Mouse (Mus musculus) urinary bladder, adult 2 months (tissue): ENCODE measurements around the gene Gls2. TPM values are rescaled to one million over a fixed set of nuclear protein-coding genes. Genes with fewer than 3 reads are reported as not detected.
"Not testable (repeated sequence)": the region's sequence is repeated elsewhere in the genome, so short reads cannot be mapped to it uniquely, and the experiment has no call there.

Experiments used
- DNase-seq: peaks from one replicate; pipeline ENCODE4 v3.0.0; 2022; ENCODE audit warnings: low spot score
- polyA plus RNA-seq: library from polyadenylated mRNA; depleted of rRNA; stranded (reverse); fragments of >200 nt; gene quantifications from 2 replicates; pipeline ENCODE4 v1.2.3, GENCODE M21; 2012; rRNA removed

Gls2 gene
- polyA plus RNA-seq = 1.5 TPM in 2 replicates

DNA sequence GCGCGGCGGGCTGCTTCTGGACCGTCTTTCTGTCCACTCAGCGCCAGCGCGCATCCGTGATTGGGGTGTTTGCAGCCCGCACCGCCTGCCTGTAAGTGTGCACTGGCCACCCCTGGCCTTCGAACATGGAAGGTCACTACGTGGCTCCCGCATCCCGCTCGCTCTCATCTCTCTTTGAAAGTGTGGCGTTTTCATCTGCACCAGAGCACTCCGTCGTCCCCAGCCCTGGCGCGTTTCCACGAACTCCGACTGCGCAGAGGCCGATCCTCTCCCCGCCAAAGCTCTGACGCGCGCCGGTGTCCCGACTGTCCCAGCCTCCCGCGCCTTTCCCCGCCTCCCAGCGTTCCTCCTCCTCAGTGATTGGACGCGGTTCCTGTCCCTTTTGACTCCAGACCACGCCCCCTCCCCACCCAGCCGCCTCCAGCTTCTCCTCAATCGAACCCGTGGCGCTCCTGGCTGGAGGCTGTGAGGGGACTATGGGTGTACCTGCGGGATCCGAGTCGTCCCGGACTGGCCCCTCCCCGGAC is at the start of gene Gls2:
Gene Gls2 (plus strand): TSS at position 434 of the 527 bp plus-strand sequence.
- DNase-seq = peak; percentile 89

DNA sequence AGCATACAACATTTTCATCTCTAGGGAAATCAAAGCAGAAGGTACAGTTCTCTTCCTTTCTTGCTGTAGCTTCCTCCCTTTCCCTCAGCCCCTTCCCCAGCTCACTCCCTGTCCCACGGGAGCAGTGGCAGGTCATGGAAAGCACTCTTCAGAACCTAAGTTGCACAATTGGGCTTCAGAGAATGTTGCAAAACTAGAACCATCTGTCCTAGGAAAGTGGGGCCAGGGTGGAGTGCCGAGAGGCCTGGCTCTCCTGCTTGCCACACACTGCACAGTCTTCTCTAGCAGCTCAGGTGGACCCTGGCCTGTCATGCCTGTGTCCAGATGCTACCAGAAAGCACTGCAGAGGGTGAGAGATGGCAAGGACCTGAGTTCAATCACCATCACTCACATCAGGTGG is 49.3 kb upstream of the Gls2 start:
- DNase-seq = no peak

DNA sequence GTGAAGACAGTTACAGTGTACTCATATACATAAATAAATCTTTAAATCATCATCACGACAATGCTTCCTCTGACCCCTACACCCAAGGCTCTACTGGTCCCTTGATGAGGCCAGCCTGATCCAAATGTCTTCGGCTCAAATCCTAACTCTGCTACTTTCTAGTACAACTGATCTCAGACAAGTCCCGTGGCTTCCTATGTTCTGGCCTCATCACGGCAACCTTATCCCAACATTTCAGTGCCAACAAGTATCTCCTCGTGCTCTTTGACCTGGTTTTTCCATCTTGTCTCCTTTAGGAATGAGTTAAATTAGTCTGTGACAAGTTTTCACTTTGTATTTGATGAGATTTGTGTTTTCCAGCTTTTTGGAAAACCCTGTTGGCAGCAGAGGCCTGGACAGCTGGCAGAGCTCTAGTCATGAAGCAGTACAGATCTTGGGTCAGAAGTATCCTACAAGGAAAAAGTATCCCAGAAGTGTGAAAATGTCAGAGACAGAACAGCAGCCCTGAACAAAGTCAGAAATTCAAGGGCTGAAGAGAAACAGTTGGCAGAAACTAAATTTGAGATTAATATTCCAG is 45.4 kb upstream of the Gls2 start:
- DNase-seq = no peak

DNA sequence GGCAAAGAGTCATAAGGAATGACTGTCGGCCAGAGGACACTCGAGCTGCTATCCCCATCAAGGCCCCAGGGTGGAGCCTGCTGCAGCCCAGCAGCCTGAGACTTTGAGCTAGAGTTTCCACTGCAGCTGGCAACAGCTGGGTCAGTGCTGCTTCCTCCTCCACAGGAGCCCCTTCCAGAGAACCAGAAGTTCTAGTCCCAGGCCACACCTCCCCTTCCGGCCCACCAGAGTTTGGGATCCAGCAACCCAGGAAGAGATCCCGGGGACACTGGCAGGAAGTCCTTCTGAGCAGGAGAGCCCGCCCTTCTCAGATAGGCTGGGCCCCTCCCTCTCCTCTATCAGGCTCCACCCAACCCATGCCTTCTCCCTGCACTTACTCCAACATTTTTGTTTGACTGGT is 44.7 kb upstream of the Gls2 start:
- peak; percentile 48 for DNase-seq

DNA sequence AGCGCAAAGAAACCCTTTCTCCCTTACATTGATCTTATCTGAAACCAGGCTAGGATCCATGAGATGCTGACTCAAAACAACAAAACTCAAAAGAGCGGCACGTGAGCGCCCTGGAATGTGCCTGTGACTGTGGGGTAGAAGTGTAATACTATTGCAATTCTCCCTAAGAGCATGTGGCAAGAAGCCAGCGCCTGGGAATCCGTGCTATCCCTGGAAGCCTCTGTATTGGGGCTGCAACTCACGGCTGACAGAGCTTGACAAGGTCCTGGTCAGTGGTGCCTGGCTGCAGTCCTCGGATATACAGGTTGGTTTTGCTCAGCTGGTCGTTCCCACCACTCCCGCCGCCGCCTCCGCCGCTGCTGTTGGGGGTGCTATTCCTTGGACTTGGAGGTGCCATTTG is 43.3 kb upstream of the Gls2 start:
- peak; percentile 47 for DNase-seq

DNA sequence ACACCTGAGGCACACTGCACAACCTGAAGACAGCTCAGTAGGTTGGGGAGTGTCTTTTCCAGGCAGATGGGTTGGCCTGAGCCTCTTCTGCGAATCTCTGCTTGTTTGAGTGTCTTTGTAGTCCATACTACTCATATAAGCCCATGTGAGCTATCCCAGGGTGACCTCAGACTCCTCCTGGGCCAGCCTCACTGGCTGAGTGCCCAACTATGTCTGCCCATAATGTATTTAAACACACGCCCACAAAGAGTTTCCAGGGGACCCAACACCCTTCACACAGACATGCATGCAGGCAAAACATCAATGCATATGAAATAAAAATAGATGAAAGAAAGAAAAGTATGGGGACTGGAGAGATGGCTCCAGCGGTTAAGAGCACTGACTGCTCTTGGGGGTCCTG is 40.3 kb upstream of the Gls2 start:
- no peak for DNase-seq

DNA sequence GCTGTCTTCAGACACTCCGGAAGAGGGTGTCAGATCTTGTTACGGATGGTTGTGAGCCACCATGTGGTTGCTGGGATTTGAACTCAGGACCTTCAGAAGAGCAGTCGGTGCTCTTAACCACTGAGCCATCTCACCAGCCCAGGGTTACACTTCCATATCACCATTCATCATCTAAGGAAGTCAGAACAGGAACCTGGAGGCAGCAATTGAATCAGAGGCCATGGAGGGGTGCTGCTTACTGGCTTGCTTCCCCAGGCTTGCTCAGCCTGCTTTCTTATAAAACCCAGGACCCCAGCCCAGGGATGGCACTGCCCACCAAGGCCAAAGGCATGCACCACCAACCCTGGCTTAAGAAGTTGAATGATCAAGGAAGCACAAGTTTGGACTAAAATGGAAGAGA is 28.5 kb upstream of the Gls2 start:
- not testable (repeated sequence) for DNase-seq

DNA sequence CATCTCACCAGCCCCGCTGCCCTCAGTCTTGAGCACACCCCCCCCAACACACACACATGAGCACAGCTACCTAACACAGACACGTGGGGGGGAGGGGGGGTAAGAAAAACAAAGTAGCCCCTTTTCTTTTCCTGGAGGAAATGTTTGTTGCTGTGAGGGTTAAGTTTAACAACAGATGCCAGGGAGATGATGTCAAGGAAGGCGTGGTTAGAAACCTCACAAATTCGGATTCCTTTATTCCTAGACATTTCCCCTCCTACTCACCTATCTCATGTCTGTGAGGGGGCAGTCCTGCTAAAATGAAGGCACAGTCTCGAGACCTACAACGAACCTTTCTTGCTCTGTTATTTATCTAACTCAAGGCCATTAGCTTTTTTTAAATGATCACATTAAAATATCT is 27.2 kb upstream of the Gls2 start:
- DNase-seq = no peak

DNA sequence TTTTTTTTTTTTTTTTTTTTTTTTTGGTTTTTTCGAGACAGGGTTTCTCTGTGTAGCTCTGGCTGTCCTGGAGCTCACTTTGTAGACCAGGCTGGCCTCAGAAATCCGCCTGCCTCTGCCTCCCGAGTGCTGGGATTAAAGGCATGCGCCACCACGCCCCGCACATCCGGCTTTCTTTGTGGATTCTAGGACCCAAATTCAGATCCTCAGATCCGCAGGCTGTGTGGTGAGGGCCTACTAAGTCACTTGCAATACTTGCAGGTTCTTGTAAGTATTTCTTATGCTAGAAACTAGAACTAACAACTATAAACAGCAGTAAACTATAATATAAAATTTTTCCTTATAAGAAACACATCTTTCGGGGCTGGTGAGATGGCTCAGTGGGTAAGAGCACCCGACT is 22.9 kb upstream of the Gls2 start:
- not testable (repeated sequence) for DNase-seq

DNA sequence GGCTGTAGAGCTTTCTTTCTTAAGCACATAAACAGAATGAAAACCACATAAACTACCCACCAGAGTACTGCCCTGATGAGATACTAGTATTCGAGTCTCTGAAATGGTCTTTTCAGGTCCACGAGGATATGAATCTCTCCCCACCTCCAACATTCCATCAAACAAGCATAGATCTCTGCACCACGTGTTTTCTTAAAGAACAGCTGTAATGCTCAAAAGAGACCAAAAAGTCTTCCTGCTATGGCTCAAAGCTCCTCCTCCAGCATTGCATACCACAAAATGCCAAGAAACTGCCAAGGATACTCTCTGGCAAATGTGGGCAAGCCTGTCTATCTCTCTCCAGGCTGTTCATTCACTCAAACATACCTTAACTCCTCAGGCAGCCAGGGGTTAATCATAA is 19.0 kb upstream of the Gls2 start:
- no peak for DNase-seq

DNA sequence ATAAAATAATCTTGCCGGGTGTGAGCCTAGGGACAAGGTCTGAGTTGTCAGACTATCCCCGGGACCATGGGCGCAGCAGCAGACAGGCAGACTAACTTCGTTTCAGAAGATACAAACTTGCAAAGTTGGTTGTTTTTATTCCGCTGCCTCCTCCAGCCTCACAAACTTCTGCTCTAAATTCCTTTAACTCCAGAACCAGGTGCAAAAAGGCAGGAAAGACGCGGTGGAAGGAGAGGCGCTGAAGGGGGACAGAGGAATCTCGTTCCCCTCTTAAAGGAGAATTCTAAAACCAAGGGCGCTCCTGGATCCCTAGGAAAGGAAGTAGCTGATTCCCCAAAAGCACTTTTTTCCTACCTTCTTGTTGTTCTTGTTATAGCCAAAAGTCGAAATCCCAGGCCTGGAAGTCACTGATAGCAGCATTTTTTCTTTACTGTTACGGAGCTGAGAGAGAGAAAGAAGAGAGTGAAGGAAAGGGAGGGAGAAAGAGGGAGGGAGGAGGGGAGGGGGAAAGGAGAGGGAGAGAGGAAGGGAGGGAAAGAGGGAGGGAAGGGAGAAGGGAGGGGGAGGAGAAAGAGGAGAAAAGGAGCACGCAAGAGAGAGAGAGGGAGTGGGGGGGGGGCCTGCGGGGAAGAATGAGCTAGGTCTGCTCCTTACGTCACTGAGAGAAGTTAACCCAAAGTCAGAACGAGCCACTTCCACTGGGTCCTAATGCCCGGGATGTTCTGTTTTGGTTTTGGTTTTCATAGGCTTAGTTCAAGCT is 18.1 kb upstream of the Gls2 start:
- DNase-seq = no peak

DNA sequence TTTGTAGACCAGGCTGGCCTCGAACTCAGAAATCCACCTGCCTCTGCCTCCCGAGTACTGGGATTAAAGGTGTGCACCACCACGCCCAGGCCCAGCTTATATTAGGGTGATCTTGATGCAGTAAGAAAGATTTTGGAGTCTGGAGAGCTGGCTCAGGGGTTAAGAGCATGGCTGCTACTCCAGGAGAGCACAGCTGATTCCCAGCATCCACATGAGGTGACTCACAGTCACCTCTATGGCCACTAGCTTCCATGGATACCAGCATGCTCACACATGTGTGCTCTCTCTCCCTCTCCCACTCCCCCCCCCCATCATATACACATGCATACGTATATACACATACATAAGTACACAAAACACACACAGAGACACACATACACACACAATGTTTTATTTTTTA is 16.9 kb upstream of the Gls2 start:
- no peak for DNase-seq

DNA sequence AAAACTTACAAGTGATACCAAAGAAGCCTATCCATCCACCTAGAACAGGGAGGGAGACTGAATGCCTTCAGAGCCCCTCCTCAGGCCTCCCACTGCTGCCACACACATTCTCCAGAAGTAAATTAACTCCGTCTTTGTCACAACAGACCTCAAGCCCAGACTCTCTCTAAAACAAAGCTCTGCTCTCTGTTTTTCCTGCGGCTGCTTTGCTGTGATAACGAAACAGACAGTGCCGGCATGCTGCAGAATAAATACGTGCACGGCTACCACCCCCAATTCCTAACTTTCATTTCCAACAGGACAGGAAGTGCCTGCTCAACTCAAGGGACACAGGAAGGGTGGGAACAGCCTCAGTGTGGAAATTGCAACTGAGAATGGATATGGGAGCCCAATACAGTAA is 14.3 kb upstream of the Gls2 start, which contains the start of gene Rbms2:
Gene Rbms2 (minus strand): TSS at position 309 of the 400 bp plus-strand sequence.
- DNase-seq = no peak

DNA sequence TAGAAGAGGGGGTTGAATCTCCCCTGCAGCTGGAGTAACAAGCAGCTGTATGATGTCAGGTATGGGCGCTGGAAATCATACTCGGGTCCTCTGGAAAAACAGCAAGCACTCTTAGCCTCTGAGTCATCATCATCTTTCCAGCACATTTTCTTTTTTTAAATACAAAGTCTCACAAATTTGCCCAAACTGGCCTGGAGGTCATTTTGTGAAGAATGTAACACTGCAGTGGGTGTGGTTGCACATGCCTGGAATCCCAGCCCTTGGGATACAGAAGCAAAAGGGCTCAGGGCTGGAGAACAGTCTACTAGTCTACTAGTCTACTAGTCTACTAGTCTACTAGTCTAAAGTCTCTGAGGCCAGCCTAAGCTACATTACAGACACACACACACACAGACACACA is 10.0 kb upstream of the Gls2 start:
- no peak for DNase-seq

DNA sequence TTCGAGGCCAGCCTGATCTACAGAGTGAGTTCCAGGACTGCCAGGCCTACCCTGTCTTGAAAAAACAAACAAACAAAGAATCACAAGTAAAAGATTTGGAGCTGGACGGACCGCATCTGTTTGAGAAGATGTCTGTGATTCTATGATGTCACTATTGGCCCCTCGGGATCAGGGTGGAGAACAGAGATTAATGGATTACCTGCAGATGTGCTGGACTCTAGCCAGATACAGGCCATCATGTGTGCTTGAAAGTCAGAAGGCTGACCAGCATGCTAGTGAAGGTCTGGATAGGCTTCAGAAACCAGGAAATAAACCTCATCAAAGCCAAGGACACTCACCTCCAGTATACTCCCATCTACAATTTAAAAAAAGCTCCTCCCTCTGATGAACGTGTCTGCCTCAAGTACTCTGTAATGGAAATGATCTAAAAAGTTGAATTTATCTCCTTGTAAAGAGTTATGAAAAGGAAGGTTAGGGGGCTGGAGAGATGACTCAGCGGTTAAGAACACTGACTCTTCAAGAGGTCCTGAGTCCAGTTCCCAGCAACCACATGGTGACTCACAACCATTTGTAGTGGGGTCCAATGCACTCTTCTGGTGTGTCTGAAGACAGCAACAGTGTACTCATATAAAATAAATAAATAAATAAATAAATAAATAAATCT is 8.8 kb upstream of the Gls2 start:
- DNase-seq = no peak

DNA sequence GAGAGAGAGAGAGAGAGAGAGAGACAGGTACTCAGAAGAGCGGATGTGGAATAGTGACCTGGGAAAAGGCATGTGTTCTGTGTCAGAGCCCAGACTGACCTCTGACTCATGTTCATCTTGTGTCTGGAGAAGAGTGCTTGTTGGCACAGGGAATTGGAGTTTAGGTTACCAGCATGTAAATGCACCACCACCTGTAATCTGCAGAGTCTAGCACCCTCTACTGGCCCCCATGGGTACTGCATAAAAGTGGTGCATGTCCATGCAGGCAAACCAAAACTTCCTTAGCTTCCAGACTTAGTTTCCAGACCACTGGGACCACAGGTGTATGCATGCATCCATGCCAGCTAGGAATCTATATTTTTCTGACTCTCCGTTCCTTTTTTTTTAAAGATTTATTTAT is 8.3 kb upstream of the Gls2 start:
- DNase-seq = peak; percentile 43

DNA sequence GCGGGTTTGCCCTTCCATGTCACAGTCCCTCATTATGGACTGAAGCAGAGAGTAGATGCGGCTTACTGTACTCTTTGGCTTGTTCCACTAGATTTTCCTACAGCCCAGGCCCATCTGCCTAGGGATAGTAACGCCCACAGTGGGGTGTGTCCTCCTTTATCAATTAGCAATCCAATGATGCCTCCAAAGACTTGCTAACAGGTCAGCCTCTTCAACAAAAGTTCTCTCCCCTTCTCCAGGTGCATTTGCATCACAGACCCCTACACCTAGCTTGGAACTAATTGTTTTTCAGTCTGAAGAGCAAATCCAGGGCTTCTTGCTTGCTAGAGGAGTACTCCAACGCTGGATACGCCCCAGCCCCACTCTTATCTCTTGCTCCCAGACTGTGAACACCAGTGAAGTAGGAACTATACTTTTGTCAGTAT is 7.1 kb upstream of the Gls2 start:
- DNase-seq = no peak

DNA sequence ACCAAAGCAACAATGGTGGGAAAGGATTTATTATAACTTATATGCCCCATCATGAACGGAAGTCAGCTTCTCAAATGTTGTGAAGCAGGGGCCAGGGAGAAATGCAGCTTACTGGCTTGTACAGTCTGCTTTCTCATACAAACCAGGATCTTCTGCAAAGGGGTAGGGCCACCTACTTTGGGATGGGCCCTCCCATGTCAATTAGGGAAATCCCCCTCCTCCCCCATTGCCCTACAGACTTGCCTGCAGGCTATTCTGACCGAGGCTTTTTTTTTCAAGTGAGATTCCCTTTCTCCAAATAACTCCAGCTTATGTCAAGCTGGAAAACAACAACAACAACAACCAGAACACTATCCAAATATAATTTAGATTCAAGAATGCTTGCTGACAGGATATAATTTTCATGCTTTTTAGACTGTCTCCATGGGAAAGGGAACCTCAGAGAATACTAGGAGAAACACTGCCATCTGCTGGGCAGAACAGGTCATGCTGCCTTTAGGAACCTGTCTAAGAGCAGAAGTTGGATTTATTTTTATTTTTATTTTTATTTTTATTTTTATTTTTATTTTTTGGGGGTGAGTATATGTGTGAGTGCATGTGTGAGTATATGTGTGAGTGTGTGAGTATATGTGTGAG is 5.9 kb upstream of the Gls2 start:
- no peak for DNase-seq

DNA sequence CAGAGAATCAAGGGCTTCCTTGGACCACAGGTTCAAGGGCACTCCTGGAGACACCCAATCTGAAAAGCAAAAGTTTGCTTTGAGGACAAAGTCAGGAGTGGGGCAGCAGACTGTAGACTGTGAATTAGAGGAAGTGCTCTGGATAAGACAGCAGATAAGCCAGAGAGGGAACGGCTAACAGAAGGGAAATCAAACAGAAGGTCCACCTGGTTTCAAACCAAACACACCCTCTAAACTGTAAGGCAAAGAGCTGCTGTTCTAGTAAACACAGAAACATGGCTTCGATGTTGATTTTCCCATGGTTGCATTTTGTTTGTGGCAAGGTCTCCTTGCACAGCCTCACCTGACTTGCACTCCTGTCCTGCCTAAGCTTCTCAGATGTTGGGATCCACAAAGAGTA is 2.8 kb upstream of the Gls2 start:
- DNase-seq = no peak

DNA sequence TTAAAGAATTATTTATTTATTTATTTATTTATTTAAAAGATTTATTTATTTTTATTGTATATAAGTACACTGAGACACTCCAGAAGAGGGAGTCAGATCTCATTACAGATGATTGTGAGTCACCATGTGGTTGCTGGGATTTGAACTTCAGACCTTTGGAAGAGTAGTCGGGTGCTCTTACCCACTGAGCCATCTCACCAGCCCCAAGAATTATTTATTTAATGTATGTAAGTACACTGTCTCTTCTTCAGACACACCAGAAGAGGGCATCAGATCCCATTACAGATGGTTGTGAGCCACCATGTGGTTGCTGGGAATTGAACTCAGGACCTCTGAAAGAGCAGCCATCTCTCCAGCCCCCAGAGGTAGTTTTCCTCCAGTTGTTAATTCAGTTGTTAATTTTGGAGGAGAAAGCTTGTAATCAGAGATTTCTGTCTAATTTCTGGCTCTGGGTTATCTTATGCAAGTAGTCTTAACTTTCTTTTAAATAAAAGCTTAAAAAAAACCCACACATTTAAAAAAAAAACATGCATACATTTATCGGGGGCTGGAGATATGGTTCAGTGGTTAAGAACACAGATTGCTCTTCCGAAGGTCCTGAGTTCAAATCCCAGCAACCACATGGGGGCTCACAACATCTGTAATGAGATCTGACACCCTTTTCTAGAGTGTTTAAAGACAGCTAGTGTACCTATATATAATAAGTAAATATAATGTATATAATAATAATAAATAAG is 2.1 kb upstream of the Gls2 start:
- not testable (repeated sequence) for DNase-seq

DNA sequence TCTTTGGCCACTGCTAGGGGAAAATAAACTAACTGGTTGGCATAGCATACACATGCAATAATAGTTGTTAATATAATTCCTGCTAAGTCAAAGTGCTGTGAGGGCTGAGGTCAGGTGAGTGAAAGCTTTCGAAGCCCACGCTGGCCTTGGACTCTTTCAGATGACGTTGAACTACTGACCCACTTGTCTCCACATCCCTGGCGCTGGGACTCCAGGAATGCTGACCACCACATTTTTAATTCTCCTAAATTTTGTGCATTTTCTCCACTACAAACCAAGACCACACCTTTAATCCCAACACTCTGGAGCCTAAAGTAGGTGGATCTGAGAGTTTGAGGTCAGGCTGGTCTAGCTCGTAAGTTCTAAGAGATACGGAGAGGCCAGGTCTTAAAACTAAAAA is 1.1 kb upstream of the Gls2 start:
- DNase-seq = no peak
